Mouse (Mus musculus): Measurements from ENCODE around the gene Ccdc122. TPM values are rescaled to one million over a fixed set of nuclear protein-coding genes. Genes with fewer than 3 reads are reported as not detected.

The Ccdc122 gene
- polyA plus RNA-seq, 1 experiment from 2014 or later, result 2.0 TPM

Other genes starting within 250 kb of the Ccdc122 start
- gene Lacc1, start 132 bp downstream of the Ccdc122 start, polyA plus RNA-seq (2016; fragmentation: Nextera tagmentation; extraction: Ambion mirVana), result 10.2 and 10.6 TPM in 2 replicates
- 3.2 and 4.5 TPM in 2 replicates for gene Enox1, start 120.0 kb downstream of the Ccdc122 start, polyA plus RNA-seq (2016; fragmentation: Nextera tagmentation; extraction: Ambion mirVana)

Data from heart, embryonic 12.5 days (tissue).